Mouse (Mus musculus): ENCODE results near the gene Dpep3.

DNA sequence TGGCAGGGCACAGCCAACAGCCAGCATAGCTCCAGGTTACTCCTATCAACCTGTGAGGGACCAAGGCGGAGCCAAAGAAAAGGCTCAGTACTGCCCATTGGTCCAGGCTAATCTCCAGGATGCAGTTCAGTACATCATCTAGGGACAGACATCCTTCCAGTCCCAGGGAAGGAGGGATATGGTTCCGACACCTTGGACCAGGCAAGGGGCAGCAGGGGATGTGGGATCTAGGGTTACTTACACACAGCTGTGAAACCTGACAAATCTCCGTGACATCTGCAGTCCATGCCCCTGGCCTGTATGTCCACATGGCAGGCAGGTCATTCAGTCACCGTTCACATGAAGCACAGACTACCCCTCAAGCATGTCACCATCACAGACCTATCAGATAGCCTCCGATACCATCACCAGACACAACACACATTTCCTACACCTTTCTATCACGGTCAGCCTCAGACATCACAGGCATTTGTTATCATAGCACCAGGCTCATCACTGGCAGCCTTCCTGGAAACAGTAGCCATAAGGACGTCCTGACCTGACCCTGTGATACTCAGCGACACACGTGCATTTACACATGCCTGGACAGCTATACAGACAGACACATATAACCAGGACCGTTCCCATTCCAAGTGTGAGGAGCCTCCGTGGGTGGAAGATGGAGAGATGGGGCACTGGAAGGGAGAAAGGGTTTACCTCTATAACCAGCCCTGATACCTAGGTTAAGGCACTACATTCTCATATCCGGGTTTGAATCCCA, 14.5 kb downstream of the Dpep3 start:
- TF ChIP-seq CTCF (IDR thresholded peaks at IDR 0.05; ENCODE audit: insufficient read depth, low read length) = no peak
- no peak for TF ChIP-seq POLR2A (IDR thresholded peaks at IDR 0.05; ENCODE audit: borderline replicate concordance, extremely low read depth, low read depth, low read length)

Measured in lung, adult 2 months (tissue).